Comparison of ENCODE assay signal across 21 mouse cellular contexts in the genomic region with DNA sequence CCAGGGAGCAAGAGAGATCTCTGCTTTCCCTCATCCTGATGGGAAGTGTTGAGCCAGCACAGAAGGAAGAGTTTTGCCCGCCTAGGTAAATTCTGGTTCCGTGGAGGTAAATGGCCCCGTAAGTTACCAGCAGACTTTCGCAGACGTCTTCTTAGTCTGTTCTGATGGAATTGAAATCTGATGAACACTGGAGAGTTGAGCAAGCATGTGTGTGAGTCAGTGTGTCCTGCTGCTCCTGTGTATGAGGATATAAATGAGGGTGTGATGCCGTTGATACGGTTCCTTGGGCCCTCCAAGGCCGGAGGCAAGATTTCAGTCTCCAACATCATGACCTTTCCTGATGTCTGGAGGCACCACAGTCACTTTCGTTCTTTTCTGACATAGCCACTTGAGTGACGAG.
DNase-seq lines count a peak whose midpoint lies in the region; ATAC-seq and TF ChIP-seq lines count a peak whose summit lies in the region.
"Had no signal": no experiment of that assay in that cellular context is flagged by ENCODE, and none has a peak within 500 bp of the region (broad histone marks: within the 10 kb centered on the region; RNA-seq: fewer than 3 reads in every experiment).

No protein-coding gene starts in this region.

- DNase-seq in gastrocnemius, adult 2 months, result no peak
- no peak for DNase-seq in gastrocnemius, postnatal 36 days
- DNase-seq in 3134 (ENCODE audit: extremely low read depth, insufficient read length, low spot score) (peak; percentile 39), ES-E14 (ENCODE audit: low read depth, low spot score) (no peak)
- DNase-seq in kidney, postnatal 14 days, result no peak
- no peak for DNase-seq in midbrain, embryonic 14.5 days
- no peak for DNase-seq in spleen, adult 18-20 months
- DNase-seq: cerebellum, adult 8-10 months had no signal

- no peak overlapping the region for H3K9ac ChIP-seq in ES-E14 (ENCODE audit: insufficient read depth, low read depth, low read length, poor library complexity, severe bottlenecking)
- H3K9ac ChIP-seq in midbrain, embryonic 14.5 days (replicated peaks; ENCODE audit: low read length), result no peak overlapping the region
- H3K9ac ChIP-seq: embryonic facial prominence, embryonic 15.5 days; forebrain, embryonic 13.5 days; hindbrain, embryonic 15.5 days; kidney, embryonic 15.5 days; limb, embryonic 12.5 days; stomach, embryonic 15.5 days had no signal

- TF ChIP-seq CTCF in gastrocnemius, adult 2 months (IDR thresholded peaks at IDR 0.05), result no peak
- TF ChIP-seq CTCF in embryonic fibroblast, embryonic 13.5 days (IDR thresholded peaks at IDR 0.05; ENCODE audit: borderline replicate concordance, insufficient read depth, low read length), result no peak

- ATAC-seq in midbrain, embryonic 14.5 days (ENCODE audit: low FRiP score, low TSS enrichment), result no peak
- ATAC-seq: forebrain, embryonic 13.5 days had no signal

- H3K9me3 ChIP-seq in ES-E14 (ENCODE audit: control insufficient read depth, insufficient read depth, low read depth, low read length), result no peaks in the 10 kb centered on the region
- no peaks in the 10 kb centered on the region for H3K9me3 ChIP-seq in midbrain, embryonic 14.5 days (ENCODE audit: control insufficient read depth, low read length)
- H3K9me3 ChIP-seq: embryonic facial prominence, embryonic 10.5 days; embryonic facial prominence, embryonic 15.5 days; G1E; hindbrain, embryonic 15.5 days; kidney, embryonic 15.5 days; limb, embryonic 12.5 days; stomach, embryonic 15.5 days had no signal

- in situ Hi-C loops in ES-E14 (cut with MboI; ENCODE audit: low sequenced_read_pairs in 2 of 2, unreplicated experiment in 2 of 2), result no loop called here

- H3K4me1 ChIP-seq in ES-E14 (ENCODE audit: control insufficient read depth in 2 of 2, insufficient read depth in 2 of 2, low read length in 2 of 2, poor library complexity in 1 of 2), result peaks cover 22 to 32% of the 10 kb centered on the region in 2 experiments
- peaks cover 32% of the 10 kb centered on the region for H3K4me1 ChIP-seq in embryonic fibroblast, embryonic 13.5 days (ENCODE audit: control insufficient read depth, insufficient read depth, low read length)
- H3K4me1 ChIP-seq in midbrain, embryonic 14.5 days (ENCODE audit: control insufficient read depth, insufficient read depth, low read length), result peaks cover 24% of the 10 kb centered on the region

- intact Hi-C loops in gastrocnemius, adult 2 months (cut with DNase I), result no loop called here
- intact Hi-C loops in gastrocnemius, postnatal 36 days (cut with DNase I), result no loop called here

- H3K27ac ChIP-seq in gastrocnemius, adult 2 months, result peak overlapping the region; percentile 56
- H3K27ac ChIP-seq in ES-E14 (ENCODE audit: insufficient read depth, low read depth, low read length, poor library complexity, severe bottlenecking), result peak overlapping the region; percentile 18; the same call in 1 of the 2 replicates
- H3K27ac ChIP-seq in embryonic fibroblast, embryonic 13.5 days (ENCODE audit: insufficient read depth, low read length), result peak overlapping the region; percentile 36
- no peak overlapping the region for H3K27ac ChIP-seq in midbrain, embryonic 14.5 days (replicated peaks; ENCODE audit: low read depth, low read length)
- H3K27ac ChIP-seq: embryonic facial prominence, embryonic 10.5 days; embryonic facial prominence, embryonic 15.5 days; forebrain, embryonic 13.5 days; hindbrain, embryonic 15.5 days; kidney, embryonic 15.5 days; limb, embryonic 12.5 days; stomach, embryonic 15.5 days had no signal

- WGBS in midbrain, embryonic 14.5 days, result 91% methylated on average over 10 of the region's 10 CpGs

- TF ChIP-seq POLR2A in embryonic fibroblast, embryonic 13.5 days (IDR thresholded peaks at IDR 0.05; ENCODE audit: low read depth, low read length), result no peak

- H3K36me3 ChIP-seq in ES-E14 (ENCODE audit: control insufficient read depth, insufficient read depth, low read length, poor library complexity, severe bottlenecking), result no peaks in the 10 kb centered on the region
- no peaks in the 10 kb centered on the region for H3K36me3 ChIP-seq in midbrain, embryonic 14.5 days (ENCODE audit: control insufficient read depth, insufficient read depth, low read length)
- H3K36me3 ChIP-seq: embryonic facial prominence, embryonic 10.5 days; embryonic facial prominence, embryonic 15.5 days; G1E; hindbrain, embryonic 15.5 days; kidney, embryonic 15.5 days; limb, embryonic 12.5 days; stomach, embryonic 15.5 days had no signal

- H3K27me3 ChIP-seq in midbrain, embryonic 14.5 days (ENCODE audit: control insufficient read depth, insufficient read depth, low read length), result no peaks in the 10 kb centered on the region
- H3K27me3 ChIP-seq: CH12.LX; embryonic facial prominence, embryonic 15.5 days; forebrain, embryonic 13.5 days; hindbrain, embryonic 15.5 days; kidney, embryonic 15.5 days; limb, embryonic 12.5 days; Patski; stomach, embryonic 15.5 days had no signal

- no peak overlapping the region for H3K4me3 ChIP-seq in gastrocnemius, adult 2 months
- H3K4me3 ChIP-seq in ES-E14 (ENCODE audit: insufficient read depth in 1 of 2, low read depth in 1 of 2, low read length in 2 of 2, poor library complexity in 1 of 2, severe bottlenecking in 1 of 2), result no peak overlapping the region
- no peak overlapping the region for H3K4me3 ChIP-seq in embryonic fibroblast, embryonic 13.5 days (ENCODE audit: insufficient read depth, low read length)
- H3K4me3 ChIP-seq in midbrain, embryonic 14.5 days (replicated peaks; ENCODE audit: low read depth, low read length), result no peak overlapping the region
- H3K4me3 ChIP-seq: embryonic facial prominence, embryonic 10.5 days; embryonic facial prominence, embryonic 15.5 days; forebrain, embryonic 13.5 days; hindbrain, embryonic 15.5 days; kidney, embryonic 15.5 days; limb, embryonic 12.5 days; stomach, embryonic 15.5 days had no signal

- no peak overlapping the region for H3K4me2 ChIP-seq in midbrain, embryonic 14.5 days (ENCODE audit: low read length)
- H3K4me2 ChIP-seq: embryonic facial prominence, embryonic 15.5 days; forebrain, embryonic 13.5 days; heart, embryonic 11.5 days; hindbrain, embryonic 15.5 days; kidney, embryonic 15.5 days; limb, embryonic 12.5 days; liver, embryonic 11.5 days; stomach, embryonic 15.5 days had no signal

TF ChIP-seq in ES-E14, 5 proteins besides CTCF, POLR2A, EP300 and RAD21:
- TF ChIP-seq MAFK (IDR thresholded peaks at IDR 0.05; ENCODE audit: insufficient read depth, low read depth, low read length) (no peak), CHD2 (IDR thresholded peaks at IDR 0.05; ENCODE audit: low read depth, low read length) (no peak), ZNF384 (IDR thresholded peaks at IDR 0.05; ENCODE audit: low read depth, low read length) (no peak), HCFC1 (IDR thresholded peaks at IDR 0.05; ENCODE audit: borderline replicate concordance, insufficient read depth, low read length) (no peak), ZC3H11A (IDR thresholded peaks at IDR 0.05; ENCODE audit: borderline replicate concordance, low read depth, low read length) (no peak)
